Mouse (Mus musculus): ENCODE data around the gene Ints5. TPM values are rescaled to one million over a fixed set of nuclear protein-coding genes. Genes with fewer than 3 reads are reported as not detected.
"Not testable (repeated sequence)": the region's sequence is repeated elsewhere in the genome, so short reads cannot be mapped to it uniquely, and the experiment has no call there.

Ints5 gene
- polyA plus RNA-seq, 1 experiment from 2014 or later = 39.0 TPM

GRCm38 (mm10) chr19:8896231-8896630 is 3.4 kb downstream of the Ints5 start:
- peaks cover 39% of the 10 kb centered on the region for H3K4me1 ChIP-seq
- not testable (repeated sequence) for DNase-seq (ENCODE audit: low spot score); H3K27me3 ChIP-seq (ENCODE audit: insufficient read depth, poor library complexity, severe bottlenecking); H3K9me3 ChIP-seq; H3K4me3 ChIP-seq; H3K27ac ChIP-seq
- WGBS = 85% methylated on average over 5 of the region's 5 CpGs
- H3K36me3 ChIP-seq = peaks cover 37% of the 10 kb centered on the region

DNA sequence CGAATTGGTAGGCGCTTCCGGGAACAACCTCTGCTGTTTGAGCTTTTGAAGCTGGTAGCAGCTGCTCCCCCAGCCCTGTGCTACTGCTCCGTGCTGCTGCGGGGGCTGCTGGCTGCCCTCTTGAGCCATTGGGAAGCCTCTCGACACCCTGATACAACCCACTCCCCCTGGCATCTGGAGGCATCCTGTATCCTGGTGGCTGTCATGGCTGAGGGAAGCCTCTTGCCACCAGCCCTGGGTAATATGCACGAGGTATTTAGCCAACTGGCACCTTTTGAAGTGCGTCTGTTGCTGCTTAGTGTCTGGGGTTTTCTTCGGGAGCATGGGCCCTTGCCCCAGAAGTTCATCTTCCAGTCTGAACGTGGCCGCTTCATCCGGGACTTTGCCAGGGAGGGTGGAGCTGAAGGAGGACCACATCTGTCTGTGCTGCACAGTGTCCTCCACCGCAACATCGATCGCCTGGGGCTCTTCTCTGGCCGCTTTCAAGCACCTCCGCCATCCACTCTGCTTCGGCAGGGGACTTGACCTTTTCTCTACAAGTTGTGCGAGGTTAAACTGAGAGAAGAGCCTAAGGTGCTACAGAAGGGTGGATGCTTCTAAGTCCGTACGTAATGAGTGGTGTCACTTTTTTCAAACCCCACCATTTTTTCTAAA is 4.5 kb downstream of the Ints5 start:
- WGBS = 30% methylated on average over 21 of the region's 21 CpGs
- H3K4me3 ChIP-seq = peak overlapping the region; percentile 98
- H3K27ac ChIP-seq = peak overlapping the region; percentile 98
- DNase-seq (ENCODE audit: low spot score); H3K27me3 ChIP-seq (ENCODE audit: insufficient read depth, poor library complexity, severe bottlenecking); H3K9me3 ChIP-seq: not testable (repeated sequence)
- H3K36me3 ChIP-seq = peaks cover 43% of the 10 kb centered on the region
- peaks cover 39% of the 10 kb centered on the region for H3K4me1 ChIP-seq

- H3K4me1 ChIP-seq = peaks cover 39% of the 10 kb centered on the region
- H3K4me3 ChIP-seq = peak within 1 kb of the TSS; percentile 98
- H3K27me3 ChIP-seq (ENCODE audit: insufficient read depth, poor library complexity, severe bottlenecking) = no peaks in the 10 kb centered on the region
- peak; percentile 99 for DNase-seq (ENCODE audit: low spot score)
- H3K36me3 ChIP-seq = peaks cover 50% of the 10 kb centered on the region
- WGBS = under 1% methylated on average over 53 of the region's 53 CpGs
- H3K9me3 ChIP-seq = no peaks in the 10 kb centered on the region
- peak within 1 kb of the TSS; percentile 98 for H3K27ac ChIP-seq
These were observed 5.2 kb downstream of the Ints5 start, which contains the start of gene Ganab for GRCm38 (mm10) chr19:8897865-8898495. Ganab (plus strand) TSS chr19:8898071.

- Histone ChIP-seq H3K9me3 (no peaks in the 10 kb centered on the region), H3K4me1 (peaks cover 37% of the 10 kb centered on the region), H3K27ac (peak overlapping the region; percentile 98), H3K36me3 (peaks cover 56% of the 10 kb centered on the region), H3K27me3 (ENCODE audit: insufficient read depth, poor library complexity, severe bottlenecking) (no peaks in the 10 kb centered on the region), H3K4me3 (peak overlapping the region; percentile 98)
- 11% methylated on average over 13 of the region's 13 CpGs for WGBS
- no peak for DNase-seq (ENCODE audit: low spot score)
These were observed 5.8 kb downstream of the Ints5 start for GRCm38 (mm10) chr19:8898576-8898975.

GRCm38 (mm10) chr19:8899079-8899478 is 6.3 kb downstream of the Ints5 start:
- WGBS = 56% methylated on average over 3 of the region's 3 CpGs
- H3K4me1 ChIP-seq = peaks cover 33% of the 10 kb centered on the region
- no peaks in the 10 kb centered on the region for H3K9me3 ChIP-seq
- peak overlapping the region; percentile 98; the same call in 1 of the 2 replicates for H3K27ac ChIP-seq
- H3K27me3 ChIP-seq (ENCODE audit: insufficient read depth, poor library complexity, severe bottlenecking) = no peaks in the 10 kb centered on the region
- DNase-seq (ENCODE audit: low spot score) = no peak
- peaks cover 60% of the 10 kb centered on the region for H3K36me3 ChIP-seq
- peak overlapping the region; percentile 98 for H3K4me3 ChIP-seq

GRCm38 (mm10) chr19:8903412-8903811 is 10.6 kb downstream of the Ints5 start:
- Histone ChIP-seq H3K36me3 (peaks cover 74% of the 10 kb centered on the region), H3K9me3 (no peaks in the 10 kb centered on the region), H3K27me3 (ENCODE audit: insufficient read depth, poor library complexity, severe bottlenecking) (no peaks in the 10 kb centered on the region), H3K4me3 (no peak overlapping the region), H3K4me1 (peaks cover 9% of the 10 kb centered on the region), H3K27ac (no peak overlapping the region)
- 93% methylated on average over 5 of the region's 5 CpGs for WGBS
- no peak for DNase-seq (ENCODE audit: low spot score)

- H3K9me3 ChIP-seq = no peaks in the 10 kb centered on the region
- H3K27me3 ChIP-seq (ENCODE audit: insufficient read depth, poor library complexity, severe bottlenecking) = no peaks in the 10 kb centered on the region
- WGBS = 88% methylated on average over 6 of the region's 6 CpGs
- no peak overlapping the region for H3K27ac ChIP-seq
- DNase-seq (ENCODE audit: low spot score) = no peak
- H3K4me3 ChIP-seq = no peak overlapping the region
- no peaks in the 10 kb centered on the region for H3K4me1 ChIP-seq
- peaks cover 97% of the 10 kb centered on the region for H3K36me3 ChIP-seq
These were observed 15.7 kb downstream of the Ints5 start for GRCm38 (mm10) chr19:8908531-8908930.

DNA sequence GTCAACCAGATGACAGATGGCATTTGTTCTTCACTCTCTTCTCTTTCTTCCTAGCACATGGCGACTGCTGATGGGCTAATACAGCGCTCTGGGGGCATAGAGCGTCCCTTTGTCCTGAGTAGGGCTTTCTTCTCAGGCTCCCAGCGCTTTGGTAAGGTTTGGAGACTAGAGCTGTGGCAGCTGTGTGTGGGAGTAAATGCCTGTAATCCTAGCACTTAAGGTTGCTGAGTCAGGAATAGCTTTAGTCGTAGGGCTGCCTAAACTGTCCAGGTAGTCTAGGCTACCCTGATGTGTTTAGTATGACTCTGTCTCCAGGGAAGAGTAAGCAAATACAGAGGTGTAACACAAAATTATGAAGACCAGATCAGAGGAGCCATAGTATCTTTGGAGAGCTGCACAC is 19.0 kb downstream of the Ints5 start:
- no peak overlapping the region for H3K27ac ChIP-seq
- no peaks in the 10 kb centered on the region for H3K9me3 ChIP-seq
- peaks cover 100% of the 10 kb centered on the region for H3K36me3 ChIP-seq
- DNase-seq (ENCODE audit: low spot score) = no peak
- no peaks in the 10 kb centered on the region for H3K27me3 ChIP-seq (ENCODE audit: insufficient read depth, poor library complexity, severe bottlenecking)
- no peaks in the 10 kb centered on the region for H3K4me1 ChIP-seq
- H3K4me3 ChIP-seq = no peak overlapping the region
- WGBS = 91% methylated on average over 5 of the region's 5 CpGs

- Histone ChIP-seq H3K27me3 (ENCODE audit: insufficient read depth, poor library complexity, severe bottlenecking) (no peaks in the 10 kb centered on the region), H3K9me3 (no peaks in the 10 kb centered on the region), H3K27ac (no peak overlapping the region), H3K4me1 (no peaks in the 10 kb centered on the region), H3K36me3 (peaks cover 81% of the 10 kb centered on the region), H3K4me3 (no peak overlapping the region)
- 91% methylated on average over 3 of the region's 3 CpGs for WGBS
- no peak for DNase-seq (ENCODE audit: low spot score)
These were observed 21.4 kb downstream of the Ints5 start for GRCm38 (mm10) chr19:8914212-8914611.

DNA sequence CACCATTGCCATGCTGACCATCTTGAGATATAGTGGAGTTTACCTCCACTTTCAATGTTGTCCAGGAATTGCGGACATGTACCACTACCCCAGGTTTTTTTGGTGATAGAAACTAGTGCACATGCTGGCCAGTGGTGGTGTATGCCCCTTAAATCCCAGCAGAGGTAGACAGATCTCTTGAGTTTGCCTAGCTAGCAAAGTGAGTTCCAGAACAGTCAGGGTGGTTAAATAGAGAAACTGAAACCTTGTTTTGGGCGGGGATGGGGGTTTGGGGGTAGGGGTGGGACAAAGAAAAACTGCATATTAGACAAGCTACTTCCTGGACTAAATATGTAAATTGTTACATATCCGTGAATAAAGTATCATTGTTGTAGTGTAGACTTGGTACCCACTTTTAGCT is 26.2 kb downstream of the Ints5 start:
- peaks cover 13% of the 10 kb centered on the region for H3K4me1 ChIP-seq
- no peaks in the 10 kb centered on the region for H3K27me3 ChIP-seq (ENCODE audit: insufficient read depth, poor library complexity, severe bottlenecking)
- 87% methylated on average over 3 of the region's 3 CpGs for WGBS
- no peak overlapping the region for H3K27ac ChIP-seq
- H3K4me3 ChIP-seq = no peak overlapping the region
- H3K9me3 ChIP-seq = no peaks in the 10 kb centered on the region
- peaks cover 44% of the 10 kb centered on the region for H3K36me3 ChIP-seq
- no peak for DNase-seq (ENCODE audit: low spot score)

- no peaks in the 10 kb centered on the region for H3K9me3 ChIP-seq
- H3K4me1 ChIP-seq = peaks cover 13% of the 10 kb centered on the region
- H3K27ac ChIP-seq = peak overlapping the region; percentile 92
- H3K36me3 ChIP-seq = peaks cover 37% of the 10 kb centered on the region
- no peaks in the 10 kb centered on the region for H3K27me3 ChIP-seq (ENCODE audit: insufficient read depth, poor library complexity, severe bottlenecking)
- H3K4me3 ChIP-seq = peak overlapping the region; percentile 86
- DNase-seq (ENCODE audit: low spot score) = no peak
- WGBS = 62% methylated on average over 6 of the region's 6 CpGs
These were observed 26.9 kb downstream of the Ints5 start for GRCm38 (mm10) chr19:8919684-8920072.

DNA sequence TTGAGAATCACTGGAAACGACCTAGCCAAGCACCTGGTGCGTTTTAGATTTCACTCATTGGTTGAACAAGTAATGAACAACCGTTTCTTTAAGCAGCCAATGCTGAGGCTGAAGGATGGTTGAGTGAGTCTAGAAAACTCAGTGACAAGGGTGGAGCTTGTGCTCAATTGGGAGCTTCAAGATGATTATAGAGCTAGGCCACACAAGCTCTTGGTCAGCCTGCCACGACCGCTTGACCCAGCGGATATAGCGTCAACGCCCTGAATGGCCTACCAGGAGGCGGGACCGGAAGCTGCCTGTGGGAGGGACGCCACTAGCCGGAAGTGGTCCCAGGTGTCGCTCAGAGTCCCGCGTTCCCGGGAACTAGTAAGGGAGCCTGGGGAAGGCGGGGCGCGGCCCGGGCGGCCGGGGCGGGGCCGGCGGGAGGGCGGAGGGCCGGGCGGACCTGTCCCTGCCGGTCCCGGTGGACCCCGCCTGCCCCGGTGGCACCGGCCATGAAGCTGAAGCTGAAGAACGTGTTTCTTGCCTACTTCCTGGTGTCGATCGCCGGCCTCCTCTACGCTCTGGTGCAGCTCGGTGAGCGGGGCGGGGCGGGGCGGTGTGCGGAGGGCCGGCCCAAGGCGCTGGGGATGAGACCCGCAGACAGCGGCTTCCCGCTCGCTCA is 27.4 kb downstream of the Ints5 start, which contains the start of gene B3gat3:
Gene B3gat3, plus strand, starts transcription at position 302 of the 664 bp plus-strand sequence.
- H3K27me3 ChIP-seq (ENCODE audit: insufficient read depth, poor library complexity, severe bottlenecking) = no peaks in the 10 kb centered on the region
- WGBS = 3% methylated on average over 50 of the region's 50 CpGs
- H3K9me3 ChIP-seq = no peaks in the 10 kb centered on the region
- DNase-seq (ENCODE audit: low spot score) = peak; percentile 98
- H3K27ac ChIP-seq = peak within 1 kb of the TSS; percentile 92
- peaks cover 13% of the 10 kb centered on the region for H3K4me1 ChIP-seq
- H3K36me3 ChIP-seq = peaks cover 33% of the 10 kb centered on the region
- peak within 1 kb of the TSS; percentile 86 for H3K4me3 ChIP-seq

DNA sequence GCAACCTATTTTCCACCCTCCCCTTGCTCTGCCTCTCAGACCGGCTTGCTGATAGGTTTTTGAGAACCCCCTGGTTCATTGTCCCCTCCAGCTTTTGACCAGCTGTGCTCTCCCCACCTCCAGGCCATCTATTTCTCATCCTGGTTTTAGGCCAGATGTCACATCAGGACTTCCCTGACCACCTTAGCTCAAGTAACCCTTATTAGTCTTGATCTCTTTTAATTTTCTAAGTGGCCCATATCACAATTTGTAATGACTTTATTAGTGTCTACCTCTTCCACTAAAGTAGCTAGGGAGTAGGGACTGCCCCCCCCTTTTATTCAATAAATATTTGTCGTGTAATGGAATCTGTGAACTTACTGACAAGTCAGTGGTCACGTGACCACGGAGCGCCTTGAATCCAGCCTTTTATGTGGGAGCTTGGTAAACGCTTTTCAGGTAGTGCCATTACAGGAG is 28.1 kb downstream of the Ints5 start:
- no peaks in the 10 kb centered on the region for H3K27me3 ChIP-seq (ENCODE audit: insufficient read depth, poor library complexity, severe bottlenecking)
- H3K4me1 ChIP-seq = peaks cover 13% of the 10 kb centered on the region
- peaks cover 33% of the 10 kb centered on the region for H3K36me3 ChIP-seq
- DNase-seq (ENCODE audit: low spot score) = no peak
- 4% methylated on average over 6 of the region's 6 CpGs for WGBS
- H3K4me3 ChIP-seq = peak overlapping the region; percentile 86
- H3K9me3 ChIP-seq = no peaks in the 10 kb centered on the region
- peak overlapping the region; percentile 92 for H3K27ac ChIP-seq
